Mouse (Mus musculus) kidney, postnatal 0 days (tissue): Measurements from ENCODE around the gene Rp9. TPM values are rescaled to one million over a fixed set of nuclear protein-coding genes. Genes with fewer than 3 reads are reported as not detected.
A peak's percentile ranks its signal among the peaks of the same experiment; 100 is the strongest.

Experiments used
- ATAC-seq: fragments of 200-750 bp; cut with Nextera tagmentation; replicated peaks from 2 replicates; pipeline ENCODE4 v1.8.0; 2017; ENCODE audit warnings: low read depth, moderate number of reproducible peaks, moderate TSS enrichment, moderate library complexity; ENCODE audit not compliant: low FRiP score
- DNase-seq: peaks from one replicate; pipeline ENCODE4 v3.0.0-alpha.2; 2016; ENCODE audit warnings: low spot score
- H3K27ac ChIP-seq: fragments of 300-500 bp; sonication (generic); 2 replicates; pipeline ENCODE4 v1.5.1; 2014; ENCODE audit warnings: mild to moderate bottlenecking
- H3K27me3 ChIP-seq: fragments of 300-500 bp; sonication (generic); 2 replicates; pipeline ENCODE4 v1.6.1; 2014; ENCODE audit warnings: low read length, mixed read lengths; ENCODE audit not compliant: insufficient read depth
- H3K36me3 ChIP-seq: fragments of 300-500 bp; sonication (generic); 2 replicates; pipeline ENCODE4 v1.6.1; 2014; ENCODE audit warnings: low read length, mixed read lengths; ENCODE audit not compliant: insufficient read depth
- H3K4me1 ChIP-seq: fragments of 300-500 bp; sonication (generic); replicated peaks from 2 replicates; pipeline ENCODE4 v1.6.1; 2014; ENCODE audit warnings: antibody characterized with exemption, low read length, mixed read lengths; ENCODE audit not compliant: insufficient read depth
- H3K4me2 ChIP-seq: fragments of 300-500 bp; sonication (generic); 2 replicates; pipeline ENCODE4 v1.6.1; 2014; ENCODE audit warnings: mild to moderate bottlenecking, low read length, moderate library complexity, mixed read lengths
- H3K4me3 ChIP-seq: fragments of 300-500 bp; sonication (generic); replicated peaks from 2 replicates; pipeline ENCODE4 v1.5.1; 2014; ENCODE audit warnings: low read depth, low read length
- H3K9ac ChIP-seq: fragments of 300-500 bp; sonication (generic); 2 replicates; pipeline ENCODE4 v1.6.1; 2014; ENCODE audit warnings: low read depth, low read length
- H3K9me3 ChIP-seq: fragments of 300-500 bp; sonication (generic); replicated peaks from 2 replicates; pipeline ENCODE4 v1.6.1; 2016; ENCODE audit warnings: low read length, inconsistent platforms, mixed read lengths
- CTCF ChIP-seq: IDR thresholded peaks from 2 replicates; pipeline ENCODE4 v1.5.1; 2016; ENCODE audit warnings: antibody characterized with exemption, low read depth, mild to moderate bottlenecking, moderate library complexity
- WGBS: fragments of 180-500 bp; shearing (Covaris S2); extraction: QIAGEN DNeasy Blood & Tissue Kit; methylation state at CpG from one replicate; pipeline ENCODE4 v1.1.7; 2014; 5-methylcytosine and 5-hydroxymethylcytosine counted together
- polyA plus RNA-seq: library from polyadenylated mRNA; unstranded; fragments of >200 nt; fragmentation: Nextera tagmentation; extraction: Ambion mirVana; gene quantifications from 2 replicates; pipeline ENCODE4 v1.2.1, GENCODE M21; 2015

Gene Rp9
- polyA plus RNA-seq, 1 experiment from 2014 or later = 82.6 TPM

DNA sequence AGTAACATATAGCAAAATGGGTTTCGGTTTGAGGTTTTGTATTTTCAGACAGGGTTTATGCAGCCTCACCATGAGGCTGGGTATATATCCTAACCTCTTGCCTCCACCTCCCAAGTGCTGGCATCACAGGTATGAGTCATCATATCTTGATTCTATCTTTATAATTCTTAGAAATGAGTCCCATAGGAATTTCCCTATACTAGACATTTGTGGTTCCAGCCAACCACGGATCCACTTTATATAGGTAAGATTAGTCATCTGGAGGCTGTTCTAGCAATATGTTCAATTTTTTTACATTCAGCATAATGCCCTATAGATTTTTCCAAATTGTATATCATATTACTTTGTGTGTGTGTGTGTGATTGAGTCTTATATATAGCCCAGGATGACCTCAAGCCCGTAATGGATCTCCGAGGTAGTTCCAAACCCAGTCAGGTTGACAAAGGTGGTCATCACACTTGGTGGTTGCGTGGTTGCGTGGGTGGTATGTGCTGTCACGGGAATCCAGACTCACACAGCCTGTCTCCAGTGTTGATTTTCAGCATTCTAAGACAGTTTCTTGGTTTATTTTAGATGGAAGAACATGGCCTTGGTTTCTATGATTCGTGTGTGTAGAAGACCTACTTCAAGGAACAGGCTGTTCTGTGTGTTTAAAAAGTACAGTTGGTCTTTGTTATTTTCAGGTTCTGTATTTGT lies 14.5 kb upstream of the Rp9 start:
- Histone ChIP-seq H3K4me1 (no peaks in the 10 kb centered on the region), H3K36me3 (no peaks in the 10 kb centered on the region), H3K9ac (no peak overlapping the region), H3K4me2 (no peak overlapping the region), H3K27me3 (no peaks in the 10 kb centered on the region), H3K4me3 (no peak overlapping the region), H3K27ac (no peak overlapping the region), H3K9me3 (no peaks in the 10 kb centered on the region)
- DNase-seq (no peak), ATAC-seq (no peak)
- 93% methylated on average over 8 of the region's 8 CpGs for WGBS
- no peak for TF ChIP-seq CTCF

DNA sequence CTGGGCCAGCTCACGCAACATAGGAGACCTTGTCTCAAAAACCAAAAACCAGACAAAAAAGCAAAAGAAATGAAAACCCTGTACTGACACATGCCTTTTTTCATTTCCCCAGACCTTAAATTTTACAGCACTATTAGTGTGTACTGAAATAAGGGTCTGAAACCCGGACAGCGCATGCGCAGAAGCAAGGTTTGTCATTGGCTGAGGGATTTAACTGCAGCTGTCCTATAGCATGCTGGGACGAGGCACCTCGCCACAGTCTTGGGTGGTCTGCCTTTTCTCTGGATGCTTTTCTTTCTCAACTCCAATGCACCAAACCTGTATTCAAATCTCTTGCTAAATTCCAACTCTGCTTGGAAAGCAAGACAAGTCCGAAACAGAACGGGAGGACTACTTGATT lies 9.4 kb upstream of the Rp9 start:
- H3K4me2 ChIP-seq = no peak overlapping the region
- TF ChIP-seq CTCF = no peak
- H3K27me3 ChIP-seq = no peaks in the 10 kb centered on the region
- no peak overlapping the region for H3K27ac ChIP-seq
- DNase-seq (no peak), ATAC-seq (no peak)
- WGBS = 91% methylated on average over 8 of the region's 8 CpGs
- H3K4me3 ChIP-seq = no peak overlapping the region
- no peaks in the 10 kb centered on the region for H3K9me3 ChIP-seq
- no peak overlapping the region for H3K9ac ChIP-seq
- H3K4me1 ChIP-seq = no peaks in the 10 kb centered on the region; the same call in 1 of the 2 replicates
- H3K36me3 ChIP-seq = no peaks in the 10 kb centered on the region

DNA sequence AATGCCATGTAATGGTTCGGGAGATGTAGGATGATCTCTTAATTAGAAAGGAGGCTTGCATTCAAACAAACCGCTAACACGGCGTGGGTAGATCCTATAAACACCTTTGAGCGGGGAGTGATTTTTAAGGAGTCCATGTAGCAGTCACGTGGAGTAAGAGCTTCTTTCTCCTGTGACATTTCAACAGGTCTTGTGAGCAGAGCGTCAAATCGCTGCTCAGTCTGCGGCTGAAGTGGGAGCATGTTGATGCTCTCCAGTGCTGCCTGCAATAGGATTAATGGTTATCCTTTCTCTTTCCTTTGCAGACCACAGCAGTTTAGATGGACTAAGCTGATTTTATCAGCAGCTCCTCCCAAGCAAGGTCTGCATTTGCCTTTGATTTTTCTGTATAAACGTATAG lies 6.7 kb upstream of the Rp9 start:
- H3K36me3 ChIP-seq = no peaks in the 10 kb centered on the region
- H3K4me3 ChIP-seq = peak overlapping the region; percentile 64
- H3K4me2 ChIP-seq = peak overlapping the region; percentile 96
- 4% methylated on average over 10 of the region's 10 CpGs for WGBS
- DNase-seq = peak; percentile 29
- no peak for ATAC-seq
- no peaks in the 10 kb centered on the region for H3K27me3 ChIP-seq
- no peaks in the 10 kb centered on the region for H3K9me3 ChIP-seq
- TF ChIP-seq CTCF = no peak
- H3K4me1 ChIP-seq = no peaks in the 10 kb centered on the region; the same call in 1 of the 2 replicates
- H3K27ac ChIP-seq = no peak overlapping the region
- peak overlapping the region; percentile 52 for H3K9ac ChIP-seq

DNA sequence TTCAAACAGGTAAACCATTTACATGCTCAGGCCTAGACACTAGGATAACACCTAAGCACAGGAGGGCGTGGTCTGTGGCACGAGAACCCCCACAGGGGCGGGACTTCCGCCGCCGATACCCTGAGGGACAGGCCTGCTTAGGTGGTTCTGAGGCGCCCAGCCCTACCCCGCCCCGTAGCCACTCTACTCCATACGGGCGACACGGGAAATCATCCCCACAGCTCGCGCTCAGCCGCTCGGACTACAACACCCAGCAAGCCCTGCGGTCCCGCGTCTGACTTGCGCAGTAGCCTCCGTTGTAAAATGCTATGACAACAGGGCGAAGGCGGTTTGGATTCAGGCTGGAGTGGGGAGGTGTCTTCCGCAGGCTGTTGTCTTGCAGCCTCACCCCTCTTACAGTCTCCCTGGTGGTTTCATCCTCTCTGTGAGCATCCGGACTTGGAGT lies 5.9 kb upstream of the Rp9 start, which contains the start of gene Bbs9:
TSS of gene Bbs9 (plus strand) at position 292 of the 445 bp plus-strand sequence.
- H3K9me3 ChIP-seq = no peaks in the 10 kb centered on the region
- H3K27ac ChIP-seq = peak within 1 kb of the TSS; percentile 55

DNA sequence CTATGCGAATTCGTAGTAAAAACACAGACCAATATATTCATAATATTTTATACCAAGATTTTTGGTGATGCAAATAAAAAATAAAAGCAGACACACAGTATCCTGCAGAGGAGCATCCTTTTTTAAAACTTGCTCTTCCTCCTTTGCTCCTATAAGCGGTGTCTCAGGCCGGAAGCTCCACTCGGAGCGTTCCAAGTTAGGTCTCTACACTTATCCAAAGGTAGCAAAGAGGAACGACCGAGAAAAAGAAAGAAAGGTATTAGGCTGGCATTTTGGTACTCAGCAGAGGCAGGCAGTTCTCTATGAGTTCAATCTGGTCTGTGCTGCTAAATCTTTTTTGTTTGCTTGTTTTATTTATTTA lies 664 bp downstream of the Rp9 start:
- WGBS = 74% methylated on average over 8 of the region's 8 CpGs
- no peaks in the 10 kb centered on the region for H3K9me3 ChIP-seq
- ATAC-seq = no peak
- TF ChIP-seq CTCF = no peak
- peak overlapping the region; percentile 86; the same call in 1 of the 2 replicates for H3K4me2 ChIP-seq
- H3K27me3 ChIP-seq = no peaks in the 10 kb centered on the region
- H3K9ac ChIP-seq = no peak overlapping the region
- DNase-seq = no peak
- H3K27ac ChIP-seq = no peak overlapping the region
- H3K4me1 ChIP-seq = no peaks in the 10 kb centered on the region
- H3K4me3 ChIP-seq = no peak overlapping the region
- no peaks in the 10 kb centered on the region for H3K36me3 ChIP-seq

More for the DNA sequence above, 5.9 kb upstream of the Rp9 start, which contains the start of gene Bbs9:
- Histone ChIP-seq H3K4me1 (no peaks in the 10 kb centered on the region; the same call in 1 of the 2 replicates), H3K27me3 (no peaks in the 10 kb centered on the region), H3K36me3 (no peaks in the 10 kb centered on the region), H3K4me3 (peak within 1 kb of the TSS; percentile 64), H3K4me2 (peak within 1 kb of the TSS; percentile 96), H3K9ac (peak within 1 kb of the TSS; percentile 52)
- WGBS = under 1% methylated on average over 25 of the region's 25 CpGs
- DNase-seq (peak; percentile 97), ATAC-seq (peak; percentile 100)
- TF ChIP-seq CTCF = no peak

DNA sequence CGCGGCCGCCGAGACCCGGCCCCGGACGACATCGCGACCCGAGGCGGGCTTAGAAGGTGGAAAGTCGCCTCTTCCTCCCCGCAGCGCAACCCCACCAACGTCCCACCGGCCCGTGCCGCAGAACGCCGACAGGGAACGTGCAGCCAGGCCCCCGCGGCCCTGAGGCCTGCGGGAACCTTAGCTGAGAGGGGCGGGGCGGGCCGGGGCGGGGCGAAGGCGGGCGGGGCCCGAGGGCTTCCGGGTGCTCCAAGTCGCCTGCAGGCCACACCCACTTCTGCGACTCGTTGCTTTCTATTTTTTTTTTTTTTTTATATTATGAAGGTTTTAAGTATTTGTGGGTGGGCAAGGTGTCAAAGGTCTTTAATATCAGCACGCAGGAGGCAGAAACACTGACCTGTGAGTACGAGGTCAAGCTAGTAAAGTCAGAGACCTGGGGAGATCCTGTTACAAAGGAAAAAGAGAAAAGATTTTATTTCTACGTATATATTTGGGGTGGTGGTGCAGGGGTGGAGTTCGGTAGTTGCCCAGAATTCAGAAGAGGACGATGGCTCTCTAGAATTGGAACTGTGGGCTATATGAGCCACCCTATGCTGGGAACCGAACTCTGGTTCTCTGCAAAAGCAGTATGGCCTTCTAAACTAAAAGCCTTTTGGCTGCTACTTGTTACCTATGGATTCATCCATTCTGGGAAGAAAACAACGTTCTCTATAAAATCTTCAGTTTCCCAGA lies 1.2 kb downstream of the Rp9 start:
- peak; percentile 91 for DNase-seq
- Histone ChIP-seq H3K27me3 (no peaks in the 10 kb centered on the region), H3K4me1 (no peaks in the 10 kb centered on the region), H3K27ac (peak overlapping the region; percentile 94), H3K9me3 (no peaks in the 10 kb centered on the region), H3K9ac (peak overlapping the region; percentile 96), H3K36me3 (no peaks in the 10 kb centered on the region), H3K4me3 (peak overlapping the region; percentile 90), H3K4me2 (peak overlapping the region; percentile 86)
- no peak for TF ChIP-seq CTCF
- ATAC-seq = peak; percentile 87
- 3% methylated on average over 43 of the region's 43 CpGs for WGBS
